Mouse (Mus musculus) NIH3T3 (cell line): ENCODE measurements at regions not wholly inside any gene's neighbourhood (a gene's known extent, or its start where the extent isn't known, plus 50 kb on each side); places are given as distances from the start of the nearest gene placed in this dataset.
A peak's percentile ranks its signal among the peaks of the same experiment; 100 is the strongest.

ENCODE experiments used
- DNase-seq: peaks from one replicate; pipeline ENCODE4 v3.0.0-alpha.2; 2012; ENCODE audit warnings: low read depth

- no peak for DNase-seq
Observed at GRCm38 (mm10) chr13:63627184-63627893, 53.9 kb upstream of the Ptch1 start.

- DNase-seq, result no peak
Observed at GRCm38 (mm10) chr13:63627894-63628287, 54.5 kb upstream of the Ptch1 start.

GRCm38 (mm10) chr13:63631771-63632347 is 58.5 kb upstream of the Ptch1 start:
- DNase-seq, result no peak

GRCm38 (mm10) chr13:63634294-63634693 is 60.9 kb upstream of the Ptch1 start:
- no peak for DNase-seq

- DNase-seq, result no peak
Observed at GRCm38 (mm10) chr13:63641649-63642226, 68.3 kb upstream of the Ptch1 start.

GRCm38 (mm10) chr13:63642617-63643016 is 69.2 kb upstream of the Ptch1 start:
- DNase-seq, result peak; percentile 31

GRCm38 (mm10) chr13:63643394-63643793 is 70.0 kb upstream of the Ptch1 start:
- DNase-seq, result no peak

GRCm38 (mm10) chr13:63644308-63644707 is 70.9 kb upstream of the Ptch1 start:
- peak; percentile 50 for DNase-seq

GRCm38 (mm10) chr13:63649058-63649647 is 75.8 kb upstream of the Ptch1 start:
- no peak for DNase-seq

GRCm38 (mm10) chr13:63654514-63654913 is 81.1 kb upstream of the Ptch1 start:
- peak; percentile 38 for DNase-seq

- DNase-seq, result peak; percentile 51
Observed at GRCm38 (mm10) chr13:63657115-63657514, 83.7 kb upstream of the Ptch1 start.

GRCm38 (mm10) chr13:63659412-63659811 is 86.0 kb upstream of the Ptch1 start:
- DNase-seq, result no peak

- DNase-seq, result no peak
Observed at GRCm38 (mm10) chr13:63660431-63660830, 87.0 kb upstream of the Ptch1 start.

GRCm38 (mm10) chr13:63668576-63668975 is 95.2 kb upstream of the Ptch1 start:
- no peak for DNase-seq

- no peak for DNase-seq
Observed at GRCm38 (mm10) chr13:63669031-63669430, 95.6 kb upstream of the Ptch1 start.

GRCm38 (mm10) chr13:63672425-63672824 is 99.0 kb upstream of the Ptch1 start:
- DNase-seq, result peak; percentile 17

- DNase-seq, result no peak
Observed at GRCm38 (mm10) chr13:63677696-63678095, 104.3 kb upstream of the Ptch1 start.

- peak; percentile 57 for DNase-seq
Observed at GRCm38 (mm10) chr13:63678265-63679260, 105.2 kb upstream of the Ptch1 start.

- DNase-seq, result no peak
Observed at GRCm38 (mm10) chr13:63682341-63682740, 108.9 kb upstream of the Ptch1 start.

GRCm38 (mm10) chr13:63691974-63692373 is 118.6 kb upstream of the Ptch1 start:
- DNase-seq, result no peak

- DNase-seq, result no peak
Observed at GRCm38 (mm10) chr13:63693636-63694035, 120.2 kb upstream of the Ptch1 start.

GRCm38 (mm10) chr13:63696399-63696798 is 118.6 kb upstream of the Ercc6l2 start:
- peak; percentile 70 for DNase-seq
